Mouse (Mus musculus) embryonic fibroblast, embryonic 13.5 days (primary cell): ENCODE data around the gene Pard3.

Experiments
- CTCF ChIP-seq: IDR thresholded peaks from 2 replicates; pipeline ENCODE4 v1.5.1; 2011; ENCODE audit warnings: mild to moderate bottlenecking, control low read depth, low read length, moderate library complexity, borderline replicate concordance; ENCODE audit not compliant: insufficient read depth
- POLR2A ChIP-seq: IDR thresholded peaks from 2 replicates; pipeline ENCODE4 v1.6.1; 2011; ENCODE audit warnings: low read depth, mild to moderate bottlenecking, control low read depth, low read length, moderate library complexity

DNA sequence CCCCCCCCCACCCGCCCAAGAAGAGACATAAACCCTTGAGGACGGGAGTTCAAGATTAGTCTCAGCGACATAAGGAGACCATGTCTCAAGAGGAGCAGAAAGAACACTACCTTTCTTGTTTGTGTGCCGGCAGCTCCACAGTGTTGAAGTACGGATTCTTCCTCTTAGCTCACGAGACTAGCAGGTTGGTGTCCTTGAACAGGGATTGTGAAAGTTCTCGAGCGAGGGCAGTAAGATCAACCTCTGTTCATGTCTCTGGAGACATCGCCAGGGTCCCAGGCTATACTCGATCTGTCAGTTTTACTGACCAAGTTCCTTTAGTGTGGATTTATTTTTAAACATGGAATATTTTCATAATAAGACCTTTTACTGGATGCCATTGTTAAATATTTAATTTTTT lies 224.1 kb downstream of the Pard3 start:
- TF ChIP-seq CTCF (no peak), POLR2A (no peak)
